Mouse (Mus musculus): Measurements from ENCODE around the gene Gm29582. TPM values are rescaled to one million over a fixed set of nuclear protein-coding genes. Genes with fewer than 3 reads are reported as not detected.
"Not testable (repeated sequence)": the region's sequence is repeated elsewhere in the genome, so short reads cannot be mapped to it uniquely, and the experiment has no call there.

Gm29582 gene
- polyA plus RNA-seq (2012; rRNA removed) (not detected in 2 replicates), polyA plus RNA-seq (2014; fragmentation: Nextera tagmentation; extraction: Ambion mirVana) (not detected in 2 replicates)

- not testable (repeated sequence) for H3K4me2 ChIP-seq (ENCODE audit: low read depth); H3K4me1 ChIP-seq (replicated peaks; ENCODE audit: control insufficient read depth in 2 of 2, insufficient read depth in 2 of 2, low read length in 1 of 2); H3K36me3 ChIP-seq (replicated peaks; ENCODE audit: control insufficient read depth, insufficient read depth, low read depth); H3K27me3 ChIP-seq (ENCODE audit: control insufficient read depth, insufficient read depth, low read length); H3K9ac ChIP-seq (replicated peaks); H3K27ac ChIP-seq; DNase-seq (ENCODE audit: low read depth in 3 of 3, low spot score in 3 of 3); H3K9me3 ChIP-seq (ENCODE audit: control insufficient read depth, low read length); H3K4me3 ChIP-seq (ENCODE audit: insufficient read depth in 1 of 2, low read depth in 2 of 2, low read length in 2 of 2); ATAC-seq (ENCODE audit: insufficient read depth)
- WGBS (ENCODE audit: insufficient replicate concordance) = no CpG with 5 or more reads among the region's 8 CpGs
Measured at GRCm38 (mm10) chrY:30738461-30738860, at the start of gene Gm29582. TSS of gene Gm29582 (minus strand) at chrY:30738561.

Measured in liver, embryonic 14.5 days (tissue).